11 mouse cellular contexts compared by ENCODE assay signal in genomic region chr12:15717989-15718388, GRCm38 (mm10).
DNase-seq lines count a peak whose midpoint lies in the region; ATAC-seq and TF ChIP-seq lines count a peak whose summit lies in the region.
"Had no signal": no experiment of that assay in that cellular context is flagged by ENCODE, and none has a peak within 500 bp of the region (broad histone marks: within the 10 kb centered on the region; RNA-seq: fewer than 3 reads in every experiment).

No protein-coding gene starts in this region.

- WGBS in lung, embryonic 15.5 days, result 45% methylated on average over 6 of the region's 6 CpGs

- no peak overlapping the region for H3K4me2 ChIP-seq in lung, embryonic 15.5 days
- H3K4me2 ChIP-seq: hindbrain, embryonic 15.5 days; limb, embryonic 15.5 days had no signal

- no peak overlapping the region for H3K9ac ChIP-seq in lung, embryonic 15.5 days
- H3K9ac ChIP-seq: hindbrain, embryonic 15.5 days; limb, embryonic 15.5 days had no signal

- ATAC-seq in lung, embryonic 15.5 days (ENCODE audit: borderline replicate concordance, extremely low read depth, low FRiP score, low TSS enrichment), result peak; percentile 42; the same call in 1 of the 2 replicates
- ATAC-seq in monocyte, adult 5-6 weeks (replicated peaks; ENCODE audit: insufficient number of reproducible peaks, low FRiP score, low TSS enrichment, poor library complexity, severe bottlenecking), result no peak

- H3K27ac ChIP-seq in embryonic fibroblast, embryonic 13.5 days (ENCODE audit: insufficient read depth, low read length), result peak overlapping the region; percentile 75
- peak overlapping the region; percentile 38; the same call in 1 of the 2 replicates for H3K27ac ChIP-seq in lung, embryonic 15.5 days
- H3K27ac ChIP-seq: hindbrain, embryonic 15.5 days; limb, embryonic 15.5 days had no signal

- no peaks in the 10 kb centered on the region for H3K27me3 ChIP-seq in lung, embryonic 15.5 days
- H3K27me3 ChIP-seq: hindbrain, embryonic 15.5 days; limb, embryonic 15.5 days had no signal

- no peaks in the 10 kb centered on the region for H3K4me1 ChIP-seq in embryonic fibroblast, embryonic 13.5 days (ENCODE audit: control insufficient read depth, insufficient read depth, low read length)
- H3K4me1 ChIP-seq in lung, embryonic 15.5 days, result peaks cover 14% of the 10 kb centered on the region
- H3K4me1 ChIP-seq: hindbrain, embryonic 15.5 days; limb, embryonic 15.5 days had no signal

- TF ChIP-seq CTCF in embryonic fibroblast, embryonic 13.5 days (IDR thresholded peaks at IDR 0.05; ENCODE audit: borderline replicate concordance, insufficient read depth, low read length), result no peak

- H3K4me3 ChIP-seq in embryonic fibroblast, embryonic 13.5 days (ENCODE audit: insufficient read depth, low read length), result no peak overlapping the region
- H3K4me3 ChIP-seq in lung, embryonic 15.5 days, result no peak overlapping the region
- H3K4me3 ChIP-seq: hindbrain, embryonic 15.5 days; limb, embryonic 15.5 days had no signal

- DNase-seq in adrenal gland, adult (ENCODE audit: inconsistent age in 2 of 2, low spot score in 1 of 2), result peak; percentile 55 to 72
- DNase-seq in adrenal gland, adult 18-20 months (ENCODE audit: low spot score in 2 of 2), result no peak
- peak; percentile 68 for DNase-seq in heart, postnatal 4 days
- no peak for DNase-seq in cerebellum, postnatal 25 days
- DNase-seq in cerebellum, adult 9-11 months, result no peak
- DNase-seq: cerebellum, adult 11 months had no signal

- H3K36me3 ChIP-seq in lung, embryonic 15.5 days, result no peaks in the 10 kb centered on the region
- H3K36me3 ChIP-seq: hindbrain, embryonic 15.5 days; limb, embryonic 15.5 days had no signal

- no peaks in the 10 kb centered on the region for H3K9me3 ChIP-seq in lung, embryonic 15.5 days
- H3K9me3 ChIP-seq: hindbrain, embryonic 15.5 days; limb, embryonic 15.5 days had no signal

- no peak for TF ChIP-seq POLR2A in embryonic fibroblast, embryonic 13.5 days (IDR thresholded peaks at IDR 0.05; ENCODE audit: low read depth, low read length)

Comparison
In these comparisons a context has a peak if more than half of its experiments do, and no peak if none do; other contexts are left out.
1. DNase-seq: peak in adrenal gland, adult (2 of 2) and heart, postnatal 4 days (single experiment); none in adrenal gland, adult 18-20 months (0 of 2), cerebellum, postnatal 25 days (0 of 2) and cerebellum, adult 9-11 months (single experiment).